Mouse (Mus musculus): ENCODE data around the gene Mark2. TPM values are rescaled to one million over a fixed set of nuclear protein-coding genes. Genes with fewer than 3 reads are reported as not detected.

Mark2 gene
- polyA plus RNA-seq, 1 experiment = 52.1 TPM

DNA sequence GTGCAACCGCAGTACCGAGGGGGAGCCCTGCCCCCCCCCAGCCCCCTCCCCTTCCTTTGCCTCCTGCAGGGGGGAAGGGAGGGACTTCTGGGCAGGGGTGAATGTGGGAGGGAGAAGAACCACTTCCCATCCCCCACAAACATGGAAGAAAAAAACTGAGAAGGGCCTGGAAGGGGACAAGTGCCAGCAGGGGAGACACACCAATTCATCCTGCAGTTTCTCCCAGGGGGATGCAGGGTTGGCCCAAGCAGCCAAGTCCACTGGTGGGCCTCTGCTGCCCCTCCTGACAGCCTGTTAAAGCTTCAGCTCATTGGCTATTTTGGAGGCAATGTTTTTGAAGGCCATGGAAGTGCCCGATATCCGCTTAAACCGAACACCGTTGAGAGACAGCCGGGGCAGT lies 64.9 kb downstream of the Mark2 start:
- H3K27me3 ChIP-seq (ENCODE audit: control insufficient read depth, insufficient read depth, low read length, poor library complexity, severe bottlenecking) = no peaks in the 10 kb centered on the region
- H3K9me3 ChIP-seq (replicated peaks; ENCODE audit: control insufficient read depth, insufficient read depth, low read length, poor library complexity, severe bottlenecking) = no peaks in the 10 kb centered on the region
- H3K4me3 ChIP-seq (ENCODE audit: low read depth, low read length) = no peak overlapping the region
- H3K9ac ChIP-seq (ENCODE audit: low read depth, poor library complexity, severe bottlenecking) = no peak overlapping the region
- H3K4me1 ChIP-seq (ENCODE audit: control insufficient read depth, insufficient read depth, low read length) = no peaks in the 10 kb centered on the region
- no peak for TF ChIP-seq POLR2A (IDR thresholded peaks at IDR 0.05; ENCODE audit: insufficient read depth, low read length)
- no peak for TF ChIP-seq CTCF (IDR thresholded peaks at IDR 0.05; ENCODE audit: low read depth, low read length)
- TF ChIP-seq EP300 (IDR thresholded peaks at IDR 0.05; ENCODE audit: insufficient read depth, low read depth, low read length) = no peak
- peaks cover 24% of the 10 kb centered on the region for H3K36me3 ChIP-seq (ENCODE audit: control insufficient read depth, insufficient read depth, low read length, poor library complexity, severe bottlenecking)
- H3K27ac ChIP-seq (ENCODE audit: insufficient read depth, low read length) = no peak overlapping the region

DNA sequence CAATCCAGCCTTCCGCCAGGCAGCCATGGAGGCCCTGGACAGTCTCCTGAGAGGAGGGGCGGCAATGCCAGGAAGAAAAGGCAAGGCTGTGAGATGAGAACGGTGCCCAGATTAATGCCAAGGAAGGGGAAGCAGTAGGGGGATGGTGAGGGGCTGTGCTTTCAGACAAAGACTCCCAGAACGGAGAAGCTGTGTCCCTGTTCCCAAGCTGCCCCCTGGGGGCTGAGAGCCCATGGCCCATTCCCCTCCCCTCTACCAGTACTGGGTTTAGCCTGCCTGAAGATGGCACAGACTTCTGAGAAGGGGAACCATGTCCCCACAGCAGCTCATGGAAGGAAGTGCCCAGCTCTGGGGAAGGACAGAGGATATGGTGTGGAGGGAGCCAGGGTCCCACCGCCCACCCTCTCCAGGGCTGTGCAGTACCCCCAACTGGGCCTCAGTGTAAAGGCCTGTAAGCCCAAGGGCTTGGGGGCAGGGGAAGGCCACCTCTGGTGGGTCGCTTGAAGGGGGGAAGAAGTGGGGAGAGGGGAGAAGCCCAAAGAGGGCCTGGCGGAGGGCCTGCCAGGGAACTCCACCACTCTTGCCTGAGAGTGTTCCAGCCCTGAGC lies 65.5 kb downstream of the Mark2 start:
- Histone ChIP-seq H3K27me3 (ENCODE audit: control insufficient read depth, insufficient read depth, low read length, poor library complexity, severe bottlenecking) (no peaks in the 10 kb centered on the region), H3K9ac (ENCODE audit: low read depth, poor library complexity, severe bottlenecking) (no peak overlapping the region), H3K4me1 (ENCODE audit: control insufficient read depth, insufficient read depth, low read length) (peaks cover 2% of the 10 kb centered on the region), H3K4me3 (ENCODE audit: low read depth, low read length) (no peak overlapping the region), H3K27ac (ENCODE audit: insufficient read depth, low read length) (no peak overlapping the region), H3K36me3 (ENCODE audit: control insufficient read depth, insufficient read depth, low read length, poor library complexity, severe bottlenecking) (peaks cover 28% of the 10 kb centered on the region), H3K9me3 (replicated peaks; ENCODE audit: control insufficient read depth, insufficient read depth, low read length, poor library complexity, severe bottlenecking) (no peaks in the 10 kb centered on the region)
- TF ChIP-seq CTCF (IDR thresholded peaks at IDR 0.05; ENCODE audit: low read depth, low read length) (no peak), POLR2A (IDR thresholded peaks at IDR 0.05; ENCODE audit: insufficient read depth, low read length) (no peak), EP300 (IDR thresholded peaks at IDR 0.05; ENCODE audit: insufficient read depth, low read depth, low read length) (no peak)

DNA sequence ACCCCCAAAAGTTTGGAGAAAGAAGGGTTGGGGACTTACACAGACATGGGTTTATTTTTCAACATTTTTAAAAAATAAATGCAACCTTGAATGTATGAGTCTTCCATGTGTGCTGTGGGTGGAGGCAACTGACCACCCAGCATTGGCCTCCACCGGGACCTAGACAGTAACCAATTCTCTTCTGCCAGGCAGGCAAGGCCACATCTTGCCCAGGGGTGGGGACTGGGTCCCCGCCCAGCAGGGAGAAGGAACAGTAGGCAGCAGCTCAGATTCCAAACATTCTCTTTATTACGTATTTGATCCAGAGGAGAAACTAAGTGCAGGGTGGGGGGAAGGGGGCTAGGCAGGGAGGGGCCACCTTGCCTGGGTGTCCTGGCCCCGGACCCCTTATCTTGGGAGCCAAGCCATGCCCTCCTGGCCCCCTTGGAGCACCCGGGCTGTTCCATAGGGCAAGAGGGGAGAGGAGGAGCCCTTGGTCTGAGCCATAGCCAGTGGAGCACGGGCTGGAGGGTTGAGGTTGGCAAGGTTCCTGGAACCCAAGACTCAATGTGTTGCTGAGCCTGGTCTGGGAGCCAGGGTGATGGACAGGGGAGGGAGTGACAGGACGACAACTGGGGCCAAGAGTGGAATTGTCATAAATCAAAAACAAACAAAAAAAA lies 66.4 kb downstream of the Mark2 start:
- Histone ChIP-seq H3K27ac (ENCODE audit: insufficient read depth, low read length) (peak overlapping the region; percentile 36; the same call in 1 of the 2 replicates), H3K27me3 (ENCODE audit: control insufficient read depth, insufficient read depth, low read length, poor library complexity, severe bottlenecking) (no peaks in the 10 kb centered on the region), H3K36me3 (ENCODE audit: control insufficient read depth, insufficient read depth, low read length, poor library complexity, severe bottlenecking) (peaks cover 32% of the 10 kb centered on the region), H3K9ac (ENCODE audit: low read depth, poor library complexity, severe bottlenecking) (no peak overlapping the region), H3K4me3 (ENCODE audit: low read depth, low read length) (no peak overlapping the region), H3K9me3 (replicated peaks; ENCODE audit: control insufficient read depth, insufficient read depth, low read length, poor library complexity, severe bottlenecking) (no peaks in the 10 kb centered on the region), H3K4me1 (ENCODE audit: control insufficient read depth, insufficient read depth, low read length) (peaks cover 2% of the 10 kb centered on the region)
- TF ChIP-seq CTCF (IDR thresholded peaks at IDR 0.05; ENCODE audit: low read depth, low read length) (no peak), EP300 (IDR thresholded peaks at IDR 0.05; ENCODE audit: insufficient read depth, low read depth, low read length) (no peak), POLR2A (IDR thresholded peaks at IDR 0.05; ENCODE audit: insufficient read depth, low read length) (no peak)

GRCm38 (mm10) chr19:7274326-7274990 lies 67.2 kb downstream of the Mark2 start:
- no peaks in the 10 kb centered on the region for H3K27me3 ChIP-seq (ENCODE audit: control insufficient read depth, insufficient read depth, low read length, poor library complexity, severe bottlenecking)
- H3K9ac ChIP-seq (ENCODE audit: low read depth, poor library complexity, severe bottlenecking) = 0 out of 2 replicates have a peak overlapping the region, but pooled peaks have one; percentile 15
- TF ChIP-seq POLR2A (IDR thresholded peaks at IDR 0.05; ENCODE audit: insufficient read depth, low read length) = no peak
- TF ChIP-seq EP300 (IDR thresholded peaks at IDR 0.05; ENCODE audit: insufficient read depth, low read depth, low read length) = peak; percentile 42; the same call in 1 of the 2 replicates
- peaks cover 2% of the 10 kb centered on the region for H3K4me1 ChIP-seq (ENCODE audit: control insufficient read depth, insufficient read depth, low read length)
- H3K27ac ChIP-seq (ENCODE audit: insufficient read depth, low read length) = peak overlapping the region; percentile 36; the same call in 1 of the 2 replicates
- H3K9me3 ChIP-seq (replicated peaks; ENCODE audit: control insufficient read depth, insufficient read depth, low read length, poor library complexity, severe bottlenecking) = no peaks in the 10 kb centered on the region
- H3K36me3 ChIP-seq (ENCODE audit: control insufficient read depth, insufficient read depth, low read length, poor library complexity, severe bottlenecking) = peaks cover 32% of the 10 kb centered on the region
- peak overlapping the region; percentile 13; the same call in 1 of the 2 replicates for H3K4me3 ChIP-seq (ENCODE audit: low read depth, low read length)

DNA sequence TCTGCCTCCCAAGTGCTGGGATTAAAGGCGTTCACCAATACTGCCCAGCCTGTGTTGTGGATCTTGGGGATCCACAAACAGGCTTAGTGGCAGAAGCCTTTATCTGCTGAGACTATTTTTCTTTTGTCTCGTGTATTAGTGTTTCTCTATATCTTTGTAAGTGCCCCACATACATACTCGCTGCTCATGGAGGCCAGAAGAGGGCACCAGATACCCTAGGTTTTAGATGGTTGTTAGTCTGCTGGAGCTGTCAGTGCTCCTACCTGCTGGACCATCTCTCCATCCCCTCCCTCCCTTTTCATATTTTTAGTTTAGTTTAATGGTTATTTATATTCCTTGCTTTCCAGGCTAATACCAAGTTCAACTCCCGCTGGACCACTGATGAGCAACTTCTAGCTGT lies 68.2 kb downstream of the Mark2 start:
- no peak overlapping the region for H3K4me3 ChIP-seq (ENCODE audit: low read depth, low read length)
- no peak overlapping the region for H3K27ac ChIP-seq (ENCODE audit: insufficient read depth, low read length)
- H3K4me1 ChIP-seq (ENCODE audit: control insufficient read depth, insufficient read depth, low read length) = peaks cover 2% of the 10 kb centered on the region
- no peak overlapping the region for H3K9ac ChIP-seq (ENCODE audit: low read depth, poor library complexity, severe bottlenecking)
- H3K9me3 ChIP-seq (replicated peaks; ENCODE audit: control insufficient read depth, insufficient read depth, low read length, poor library complexity, severe bottlenecking) = no peaks in the 10 kb centered on the region
- H3K27me3 ChIP-seq (ENCODE audit: control insufficient read depth, insufficient read depth, low read length, poor library complexity, severe bottlenecking) = no peaks in the 10 kb centered on the region
- TF ChIP-seq EP300 (IDR thresholded peaks at IDR 0.05; ENCODE audit: insufficient read depth, low read depth, low read length) = no peak
- peak; percentile 13 for TF ChIP-seq CTCF (IDR thresholded peaks at IDR 0.05; ENCODE audit: low read depth, low read length)
- H3K36me3 ChIP-seq (ENCODE audit: control insufficient read depth, insufficient read depth, low read length, poor library complexity, severe bottlenecking) = peaks cover 32% of the 10 kb centered on the region
